Mouse (Mus musculus) lung, postnatal 25 days (tissue): ENCODE data around the gene Nrcam.

Source experiments
- DNase-seq: peaks from one replicate; pipeline ENCODE4 v3.0.0; 2022; ENCODE audit warnings: low spot score

Gene Nrcam

GRCm38 (mm10) chr12:44357881-44358280 is 29.2 kb downstream of the Nrcam start:
- DNase-seq = no peak

- no peak for DNase-seq
Observed at GRCm38 (mm10) chr12:44371076-44371710, 42.5 kb downstream of the Nrcam start.

GRCm38 (mm10) chr12:44375956-44376355 is 47.3 kb downstream of the Nrcam start:
- no peak for DNase-seq

GRCm38 (mm10) chr12:44378431-44379161 is 49.9 kb downstream of the Nrcam start:
- no peak for DNase-seq

- no peak for DNase-seq
Observed at GRCm38 (mm10) chr12:44380805-44381204, 52.1 kb downstream of the Nrcam start.

GRCm38 (mm10) chr12:44386398-44386797 is 57.7 kb downstream of the Nrcam start:
- no peak for DNase-seq

GRCm38 (mm10) chr12:44388220-44388619 is 59.5 kb downstream of the Nrcam start:
- no peak for DNase-seq

GRCm38 (mm10) chr12:44390391-44391137 is 61.9 kb downstream of the Nrcam start:
- no peak for DNase-seq

- no peak for DNase-seq
Observed at GRCm38 (mm10) chr12:44394901-44395300, 66.2 kb downstream of the Nrcam start.

- DNase-seq = no peak
Observed at GRCm38 (mm10) chr12:44397782-44398181, 69.1 kb downstream of the Nrcam start.

GRCm38 (mm10) chr12:44402134-44402533 is 73.4 kb downstream of the Nrcam start:
- no peak for DNase-seq

GRCm38 (mm10) chr12:44403270-44403669 is 74.6 kb downstream of the Nrcam start:
- no peak for DNase-seq

GRCm38 (mm10) chr12:44403731-44404424 is 75.2 kb downstream of the Nrcam start:
- DNase-seq = no peak

GRCm38 (mm10) chr12:44409786-44410185 is 81.1 kb downstream of the Nrcam start:
- no peak for DNase-seq

- DNase-seq = no peak
Observed at GRCm38 (mm10) chr12:44411031-44411430, 82.3 kb downstream of the Nrcam start.

GRCm38 (mm10) chr12:44422154-44422866 is 93.6 kb downstream of the Nrcam start:
- no peak for DNase-seq

- DNase-seq = no peak
Observed at GRCm38 (mm10) chr12:44422867-44423255, 94.2 kb downstream of the Nrcam start.

GRCm38 (mm10) chr12:44424011-44424410 is 95.3 kb downstream of the Nrcam start:
- DNase-seq = no peak

- no peak for DNase-seq
Observed at GRCm38 (mm10) chr12:44425040-44425439, 96.4 kb downstream of the Nrcam start.

- DNase-seq = no peak
Observed at GRCm38 (mm10) chr12:44430335-44430734, 101.7 kb downstream of the Nrcam start.

- no peak for DNase-seq
Observed at GRCm38 (mm10) chr12:44430996-44431395, 102.3 kb downstream of the Nrcam start.

GRCm38 (mm10) chr12:44432727-44433126 is 104.0 kb downstream of the Nrcam start:
- DNase-seq = no peak
